Mouse (Mus musculus) ES-E14 (cell line): ENCODE measurements at regions not wholly inside any gene's neighbourhood (a gene's known extent, or its start where the extent isn't known, plus 50 kb on each side); places are given as distances from the start of the nearest gene placed in this dataset.

ENCODE experiments used
- MAFK ChIP-seq: IDR thresholded peaks from 2 replicates; pipeline ENCODE4 v1.6.1; 2014; ENCODE audit warnings: mild to moderate bottlenecking, low read depth, low read length, inconsistent platforms; ENCODE audit not compliant: insufficient read depth
- ZC3H11A ChIP-seq: IDR thresholded peaks from 2 replicates; pipeline ENCODE4 v1.6.1; 2012; ENCODE audit warnings: low read depth, mild to moderate bottlenecking, inconsistent platforms, low read length, borderline replicate concordance
- ZNF384 ChIP-seq: IDR thresholded peaks from 2 replicates; pipeline ENCODE4 v1.6.1; 2012; ENCODE audit warnings: low read depth, low read length, inconsistent platforms

DNA sequence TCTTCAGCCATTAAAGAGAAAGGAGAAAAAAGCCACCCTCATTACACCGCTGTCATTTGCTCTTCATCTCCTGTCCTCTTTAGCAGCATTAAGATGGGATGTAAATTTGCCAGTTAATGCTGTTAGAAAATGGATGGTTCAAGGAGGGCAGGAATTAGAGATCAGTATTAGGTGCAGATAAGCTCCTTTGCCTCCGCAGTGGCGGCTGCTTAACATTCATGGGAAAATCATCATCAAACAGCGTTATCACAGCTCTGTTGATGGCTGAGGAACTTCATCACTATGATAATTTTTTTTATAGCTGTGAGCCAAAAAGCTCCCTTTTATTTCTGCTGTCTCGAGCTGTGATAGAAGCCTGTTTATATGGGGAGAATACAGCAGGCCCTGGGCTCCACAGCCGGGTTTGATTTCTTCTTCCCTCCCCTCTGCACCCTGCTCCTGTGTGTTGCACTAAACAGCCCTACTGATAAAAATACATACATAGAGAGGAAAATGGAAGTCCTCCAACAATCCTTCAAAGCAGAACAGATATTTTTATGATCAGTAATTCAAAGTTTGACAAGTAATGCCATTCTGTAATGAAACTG is 60.4 kb upstream of the Fam204a start:
- TF ChIP-seq ZC3H11A (no peak), MAFK (no peak), ZNF384 (no peak)
